In genomic region chr6:39257111-39257571, GRCm38 (mm10) we compare ENCODE assay signal across 8 mouse cellular contexts. TPM values are rescaled to one million over a fixed set of nuclear protein-coding genes. Genes with fewer than 3 reads are reported as not detected.
DNase-seq lines count a peak whose midpoint lies in the region; ATAC-seq and TF ChIP-seq lines count a peak whose summit lies in the region.

No protein-coding gene starts in this region.

- peak; percentile 47 for ATAC-seq in lung, postnatal 0 days
- ATAC-seq in erythroid progenitor cell, adult 5-6 weeks (replicated peaks; ENCODE audit: low FRiP score, poor library complexity, severe bottlenecking), result no peak

- DNase-seq in testis, postnatal 10 days (ENCODE audit: low spot score), result no peak
- peak; percentile 31 to 33 for DNase-seq in cerebellum, postnatal 14 days
- DNase-seq in heart, adult 9 months (ENCODE audit: low spot score in 2 of 2), result peak; percentile 37 to 53
- peak; percentile 28 for DNase-seq in kidney, adult 9 months
- DNase-seq in lung, postnatal 0 days (ENCODE audit: low spot score), result no peak
- peak; percentile 21 for DNase-seq in right cerebral cortex, postnatal 4 days

- H3K4me3 ChIP-seq in testis, adult 2 months (ENCODE audit: control insufficient read depth, low read depth, low read length), result peak overlapping the region; percentile 79
- H3K4me3 ChIP-seq in lung, postnatal 0 days (ENCODE audit: low read depth, low read length), result peak overlapping the region; percentile 45

- H3K36me3 ChIP-seq in testis, adult 2 months (ENCODE audit: control insufficient read depth, insufficient read depth, low read length), result no peaks in the 10 kb centered on the region
- H3K36me3 ChIP-seq in lung, postnatal 0 days (ENCODE audit: insufficient read depth, low read length), result no peaks in the 10 kb centered on the region

- H3K4me1 ChIP-seq in testis, adult 2 months (ENCODE audit: control insufficient read depth, insufficient read depth, low read length), result peaks cover 10% of the 10 kb centered on the region
- no peaks in the 10 kb centered on the region; the same call in 1 of the 2 replicates for H3K4me1 ChIP-seq in lung, postnatal 0 days (ENCODE audit: insufficient read depth, low read depth, low read length)

- H3K27ac ChIP-seq in testis, adult 2 months (ENCODE audit: control insufficient read depth, insufficient read depth, low read depth, low read length), result peak overlapping the region; percentile 15
- peak overlapping the region; percentile 47; the same call in 1 of the 2 replicates for H3K27ac ChIP-seq in lung, postnatal 0 days (ENCODE audit: low read length)

- TF ChIP-seq EP300 in lung, postnatal 0 days (IDR thresholded peaks at IDR 0.05), result no peak

- no peak; the same call in 1 of the 2 replicates for TF ChIP-seq POLR2A in testis, adult 2 months (IDR thresholded peaks at IDR 0.05; ENCODE audit: control insufficient read depth, low read depth, low read length)

- H3K4me2 ChIP-seq in lung, postnatal 0 days (replicated peaks; ENCODE audit: low read depth, low read length), result peak overlapping the region; percentile 91

- H3K9me3 ChIP-seq in lung, postnatal 0 days (ENCODE audit: low read length), result no peaks in the 10 kb centered on the region

- H3K27me3 ChIP-seq in testis, adult 2 months (ENCODE audit: control insufficient read depth, insufficient read depth, low read length), result no peaks in the 10 kb centered on the region
- no peaks in the 10 kb centered on the region for H3K27me3 ChIP-seq in lung, postnatal 0 days (replicated peaks; ENCODE audit: insufficient read depth, low read length)

- TF ChIP-seq CTCF in testis, adult 2 months (IDR thresholded peaks at IDR 0.05; ENCODE audit: control insufficient read depth, insufficient read depth, insufficient replicate concordance, low read depth, low read length), result no peak
- TF ChIP-seq CTCF in lung, postnatal 0 days (IDR thresholded peaks at IDR 0.05), result no peak

- 1% methylated on average over 18 of the region's 18 CpGs for WGBS in lung, postnatal 0 days

- no peak overlapping the region; the same call in 1 of the 2 replicates for H3K9ac ChIP-seq in lung, postnatal 0 days (replicated peaks; ENCODE audit: low read depth)

RNA-seq across cellular contexts. Expression of gene Kdm7a, which starts 50.6 kb away (rescaled TPM):
- 3.9 and 5.1 TPM in 2 replicates for polyA plus RNA-seq in testis, adult 2 months (2012; rRNA removed)
- polyA plus RNA-seq in lung, postnatal 0 days (2015; fragmentation: Nextera tagmentation; extraction: Ambion mirVana), result 5.1 and 6.7 TPM in 2 replicates
- total RNA-seq in erythroid progenitor cell, adult 5-6 weeks (2015; ENCODE audit: low replicate concordance), result 98.7 and 110 TPM in 2 replicates
- 147 and 169 TPM in 2 replicates for total RNA-seq in erythroid progenitor cell, adult 5-6 weeks (2017; ENCODE audit: low replicate concordance)

Comparison
In these comparisons a context has a peak if more than half of its experiments do, and no peak if none do; other contexts are left out.
1. DNase-seq: peak in cerebellum, postnatal 14 days (2 of 2), heart, adult 9 months (2 of 2), kidney, adult 9 months (single experiment) and right cerebral cortex, postnatal 4 days (single experiment); none in testis, postnatal 10 days (single experiment) and lung, postnatal 0 days (single experiment).